Mouse (Mus musculus) ES-Bruce4 (cell line): ENCODE results near the gene Ak5.

ENCODE experiments used
- CTCF ChIP-seq: IDR thresholded peaks from one replicate; pipeline ENCODE4 v1.8.1; 2011; ENCODE audit warnings: low read depth, low read length
- EP300 ChIP-seq: IDR thresholded peaks from 2 replicates; pipeline ENCODE4 v1.6.1; 2011; ENCODE audit warnings: low read depth, low read length; ENCODE audit not compliant: insufficient read depth
- POLR2A ChIP-seq: IDR thresholded peaks from one replicate; pipeline ENCODE4 v1.8.1; 2011; ENCODE audit warnings: low read length; ENCODE audit not compliant: insufficient read depth

- TF ChIP-seq CTCF (no peak), POLR2A (no peak), EP300 (no peak)
Measured at GRCm38 (mm10) chr3:152435590-152435989, 232.6 kb downstream of the Ak5 start.
